Mouse (Mus musculus) embryonic stem cell, embryonic (primary cell): ENCODE measurements around the gene Hist2h2ab.
"Not testable (repeated sequence)": the region's sequence is repeated elsewhere in the genome, so short reads cannot be mapped to it uniquely, and the experiment has no call there.

Experiments used
- CTCF ChIA-PET, 4 experiments: fragments of 300-600 bp in 2 of 4; fragments of 350-600 bp in 2 of 4; sonication (Branson Sonifier 250); formaldehyde crosslinking; loops; one replicate each; lab custom pipeline; 2022; ENCODE audit warnings: inconsistent platforms in 2 of 4; lab: Charles Lee
- POLR2A ChIA-PET, 4 experiments: fragments of 300-600 bp in 2 of 4; fragments of 350-600 bp in 2 of 4; sonication (Branson Sonifier 250); formaldehyde crosslinking; loops; one replicate each; lab custom pipeline; 2022; ENCODE audit warnings: antibody characterized with exemption in 4 of 4, inconsistent platforms in 1 of 4; lab: Charles Lee

The Hist2h2ab gene

DNA sequence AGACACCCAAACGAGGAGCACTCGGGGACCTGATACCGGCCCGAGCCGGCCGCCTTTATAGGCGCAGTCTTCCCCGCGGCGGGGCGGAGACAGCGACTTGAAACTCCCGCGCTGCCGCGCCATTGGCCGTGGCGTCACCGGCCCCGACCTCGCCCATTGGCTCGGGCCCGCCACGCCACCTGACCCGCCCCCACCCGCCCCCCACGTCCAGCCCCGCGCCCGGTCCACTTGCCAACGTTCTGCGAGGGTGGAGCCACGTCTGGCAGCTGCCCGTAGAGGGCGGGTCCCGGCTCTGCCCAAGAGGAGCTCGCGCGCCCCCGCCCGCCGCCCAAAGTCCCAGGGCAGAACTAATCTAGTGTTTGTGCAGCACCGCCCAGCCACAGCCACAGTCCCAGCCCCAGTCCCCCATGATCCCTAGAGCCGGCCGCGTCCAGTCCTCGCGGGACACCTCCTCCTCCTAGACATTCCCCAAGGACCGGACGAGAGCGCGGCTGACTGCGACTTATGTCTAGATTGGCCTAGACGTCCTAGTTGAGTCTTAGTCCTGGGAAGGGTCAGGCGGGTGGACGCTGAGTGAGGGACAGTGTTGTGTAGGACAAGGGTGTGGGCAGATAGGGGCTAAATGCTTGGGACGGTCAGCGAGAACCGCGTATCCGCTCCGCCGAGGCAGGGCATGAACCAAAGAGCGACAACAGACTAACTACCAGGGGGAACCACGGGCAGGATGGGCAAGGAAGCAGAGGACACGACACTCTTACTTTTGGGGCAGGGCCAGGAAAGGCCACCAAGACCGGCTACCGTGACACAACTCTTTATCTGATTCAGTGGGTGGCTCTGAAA, 19.5 kb downstream of the Hist2h2ab start, which contains the start of gene Hist2h3c2:
Hist2h3c2 (minus strand) TSS at position 174 of the 840 bp plus-strand sequence.
- CTCF ChIA-PET, result interaction anchor here in 1 of 4 experiments (1.8 kb wide), 1 partner anchor 173 kb away, joined by 7 read pairs; no protein-coding TSS in a partner anchor

DNA sequence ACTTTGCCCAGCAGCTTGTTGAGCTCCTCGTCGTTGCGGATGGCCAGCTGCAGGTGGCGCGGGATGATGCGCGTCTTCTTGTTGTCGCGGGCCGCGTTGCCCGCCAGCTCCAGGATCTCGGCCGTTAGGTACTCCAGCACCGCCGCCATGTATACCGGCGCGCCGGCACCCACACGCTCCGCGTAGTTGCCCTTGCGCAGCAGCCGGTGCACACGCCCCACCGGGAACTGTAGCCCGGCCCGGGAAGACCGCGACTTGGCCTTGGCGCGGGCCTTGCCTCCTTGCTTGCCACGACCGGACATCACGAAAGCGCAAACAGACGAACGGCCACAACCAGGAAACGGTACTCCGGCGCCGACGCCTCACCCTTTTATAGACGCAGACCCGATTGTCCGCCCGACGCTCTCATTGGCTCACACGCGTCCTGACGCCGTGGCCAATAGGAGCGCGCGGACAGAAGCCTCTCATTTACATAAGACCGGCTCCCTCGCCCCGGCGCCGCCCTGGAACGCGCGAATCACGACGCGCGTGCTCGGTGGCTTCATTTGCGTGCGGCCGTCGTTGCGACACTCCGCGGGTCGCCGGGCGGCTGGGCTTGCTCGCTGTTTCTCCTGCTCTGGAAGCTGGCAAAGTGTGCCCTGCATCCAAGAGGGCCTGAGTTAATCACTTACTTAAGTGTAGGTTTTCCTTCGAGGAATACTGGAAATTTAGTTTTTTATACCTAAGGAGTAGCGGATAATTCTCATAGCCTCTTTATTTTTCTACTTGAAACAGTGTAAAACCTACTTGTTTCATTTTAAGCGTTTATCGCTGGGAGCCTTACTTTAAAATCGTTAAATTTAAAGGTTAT, 20.5 kb downstream of the Hist2h2ab start, which contains the start of gene Hist2h2aa2:
Hist2h2aa2 (minus strand) TSS at position 328 of the 850 bp plus-strand sequence.
- CTCF ChIA-PET, result not testable (repeated sequence)
- POLR2A ChIA-PET, result interaction anchor here (0.6 to 6.2 kb wide), 20 partner anchors 11 to 289 kb away, joined by 3 to 149 read pairs (median 6); partner anchors contain the start of genes Hist2h2bb (in 4 of the 4), Hist2h4 (in 4 of the 4), Bola1 (in 2 of the 4) and Hist2h2ab (in 2 of the 4)

More for the DNA sequence above, 19.5 kb downstream of the Hist2h2ab start, which contains the start of gene Hist2h3c2:
- POLR2A ChIA-PET, result interaction anchor here (0.9 to 12.2 kb wide), 25 partner anchors 14 to 288 kb away, joined by 3 to 457 read pairs (median 16); partner anchors contain the start of genes Bola1 (in 4 of the 4), Hist2h2ab (in 4 of the 4), Hist2h2ac (in 4 of the 4) and Hist2h2be (in 4 of the 4)

DNA sequence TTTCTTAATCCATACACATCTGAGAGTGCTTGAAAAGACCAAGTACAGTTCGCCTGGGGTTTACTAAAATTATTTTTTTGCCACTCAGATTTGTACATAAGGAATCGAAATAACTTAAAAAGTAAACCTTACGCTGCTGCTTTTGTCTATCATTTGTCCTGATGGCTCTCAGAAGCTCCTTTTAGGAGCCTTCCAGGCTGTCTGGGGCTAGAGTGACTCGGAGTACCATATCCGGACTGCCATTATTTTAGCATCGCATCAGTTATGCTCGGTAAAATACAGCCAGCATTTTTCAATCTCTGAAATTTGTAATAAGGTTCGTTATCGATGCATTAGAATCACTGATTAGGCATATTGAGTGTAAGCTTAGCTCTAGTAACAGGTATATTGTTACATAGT, 21.1 kb downstream of the Hist2h2ab start:
- CTCF ChIA-PET, result no interaction called here
- POLR2A ChIA-PET, result interaction anchor here (0.6 to 6.2 kb wide), 23 partner anchors 10 to 290 kb away, joined by 3 to 149 read pairs (median 7); partner anchors contain the start of genes Hist2h2bb (in 4 of the 4), Hist2h4 (in 4 of the 4), Bola1 (in 2 of the 4) and Hist2h2ab (in 2 of the 4)

DNA sequence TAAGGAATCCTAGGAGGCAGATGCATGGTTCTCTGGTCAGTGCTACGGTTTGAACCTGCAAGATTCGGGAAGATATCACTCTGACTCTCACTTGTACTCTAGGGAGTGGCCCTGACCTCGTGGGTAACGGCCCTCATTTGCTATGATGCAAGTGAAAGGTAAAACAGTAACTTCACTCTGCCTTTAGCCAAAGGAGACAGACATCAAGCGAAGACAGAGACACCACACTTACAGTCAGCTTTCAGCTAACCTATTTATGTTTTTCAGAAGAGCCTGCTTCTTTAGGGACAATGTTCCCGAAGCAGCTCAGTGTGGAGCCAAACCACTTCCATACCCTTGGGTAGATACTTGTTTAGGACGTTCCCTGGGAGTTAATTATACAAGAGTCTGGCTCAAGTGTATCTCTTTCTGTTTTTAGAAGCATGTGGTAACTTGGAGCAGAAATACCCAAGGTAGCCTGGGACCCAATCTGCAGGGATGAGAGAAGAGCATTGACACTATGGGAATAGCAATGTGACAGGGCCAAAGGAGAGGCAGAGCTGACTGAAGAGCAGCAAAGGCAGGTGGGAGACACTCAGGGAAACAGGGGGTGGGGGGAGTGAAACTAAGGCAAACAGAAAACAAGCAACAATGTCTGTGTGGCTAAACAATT, 24.4 kb downstream of the Hist2h2ab start:
- POLR2A ChIA-PET, result interaction anchor here in 3 of 4 experiments (0.6 to 6.2 kb wide), 48 partner anchors 10 to 432 kb away, joined by 3 to 149 read pairs (median 4); partner anchors contain the start of genes Bola1 (in 3 of the 3), Hist2h2ab (in 3 of the 3), Hist2h2ac (in 3 of the 3) and Hist2h2bb (in 3 of the 3)
- CTCF ChIA-PET, result no interaction called here

DNA sequence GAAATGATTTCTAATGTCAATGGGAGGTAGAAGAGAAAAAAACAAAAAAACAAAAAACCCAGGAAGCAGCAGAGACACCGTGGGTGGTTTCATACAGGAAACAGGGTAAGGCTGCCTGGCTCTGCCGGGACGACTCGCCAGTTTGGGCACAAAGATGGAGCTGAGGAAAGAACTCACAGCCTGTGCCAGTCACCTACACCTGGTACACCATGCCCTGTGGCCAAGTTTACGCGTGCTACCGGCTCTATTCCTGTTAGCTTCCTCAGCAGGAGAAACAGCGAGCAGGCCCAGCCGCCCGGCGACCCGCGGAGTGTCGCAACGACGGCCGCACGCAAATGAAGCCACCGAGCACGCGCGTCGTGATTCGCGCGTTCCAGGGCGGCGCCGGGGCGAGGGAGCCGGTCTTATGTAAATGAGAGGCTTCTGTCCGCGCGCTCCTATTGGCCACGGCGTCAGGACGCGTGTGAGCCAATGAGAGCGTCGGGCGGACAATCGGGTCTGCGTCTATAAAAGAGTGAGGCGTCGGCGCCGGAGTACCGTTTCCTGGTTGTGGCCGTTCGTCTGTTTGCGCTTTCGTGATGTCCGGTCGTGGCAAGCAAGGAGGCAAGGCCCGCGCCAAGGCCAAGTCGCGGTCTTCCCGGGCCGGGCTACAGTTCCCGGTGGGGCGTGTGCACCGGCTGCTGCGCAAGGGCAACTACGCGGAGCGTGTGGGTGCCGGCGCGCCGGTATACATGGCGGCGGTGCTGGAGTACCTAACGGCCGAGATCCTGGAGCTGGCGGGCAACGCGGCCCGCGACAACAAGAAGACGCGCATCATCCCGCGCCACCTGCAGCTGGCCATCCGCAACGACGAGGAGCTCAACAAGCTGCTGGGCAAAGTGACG, 25.6 kb downstream of the Hist2h2ab start, which contains the start of gene Hist2h2aa1:
Hist2h2aa1 (plus strand) TSS at position 495 of the 884 bp plus-strand sequence.
- POLR2A ChIA-PET, result interaction anchor here in 3 of 4 experiments (0.6 to 6.2 kb wide), 34 partner anchors 9 to 371 kb away, joined by 3 to 149 read pairs (median 3); partner anchors contain the start of genes Bola1 (in 3 of the 3), Hist2h2ab (in 3 of the 3), Hist2h2ac (in 3 of the 3) and Hist2h2bb (in 3 of the 3)
- CTCF ChIA-PET, result not testable (repeated sequence)

DNA sequence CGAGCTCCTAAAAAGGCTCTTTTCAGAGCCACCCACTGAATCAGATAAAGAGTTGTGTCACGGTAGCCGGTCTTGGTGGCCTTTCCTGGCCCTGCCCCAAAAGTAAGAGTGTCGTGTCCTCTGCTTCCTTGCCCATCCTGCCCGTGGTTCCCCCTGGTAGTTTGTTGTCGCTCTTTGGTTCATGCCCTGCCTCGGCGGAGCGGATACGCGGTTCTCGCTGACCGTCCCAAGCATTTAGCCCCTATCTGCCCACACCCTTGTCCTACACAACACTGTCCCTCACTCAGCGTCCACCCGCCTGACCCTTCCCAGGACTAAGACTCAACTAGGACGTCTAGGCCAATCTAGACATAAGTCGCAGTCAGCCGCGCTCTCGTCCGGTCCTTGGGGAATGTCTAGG, 26.4 kb downstream of the Hist2h2ab start:
- POLR2A ChIA-PET, CTCF ChIA-PET: not testable (repeated sequence)

DNA sequence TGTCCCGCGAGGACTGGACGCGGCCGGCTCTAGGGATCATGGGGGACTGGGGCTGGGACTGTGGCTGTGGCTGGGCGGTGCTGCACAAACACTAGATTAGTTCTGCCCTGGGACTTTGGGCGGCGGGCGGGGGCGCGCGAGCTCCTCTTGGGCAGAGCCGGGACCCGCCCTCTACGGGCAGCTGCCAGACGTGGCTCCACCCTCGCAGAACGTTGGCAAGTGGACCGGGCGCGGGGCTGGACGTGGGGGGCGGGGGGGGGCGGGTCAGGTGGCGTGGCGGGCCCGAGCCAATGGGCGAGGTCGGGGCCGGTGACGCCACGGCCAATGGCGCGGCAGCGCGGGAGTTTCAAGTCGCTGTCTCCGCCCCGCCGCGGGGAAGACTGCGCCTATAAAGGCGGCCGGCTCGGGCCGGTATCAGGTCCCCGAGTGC, 26.8 kb downstream of the Hist2h2ab start, which contains the start of gene Hist2h3c1:
Hist2h3c1 (plus strand) TSS at position 259 of the 430 bp plus-strand sequence.
- ChIA-PET POLR2A (interaction anchor here in 3 of 4 experiments (0.6 to 1.4 kb wide), 9 partner anchors 9 to 31 kb away, joined by 3 to 42 read pairs (median 7); partner anchors contain the start of genes Hist2h2bb (in 2 of the 3), Bola1 (in 1 of the 3), Hist2h2ab (in 1 of the 3) and Hist2h2ac (in 1 of the 3)), CTCF (interaction anchor here in 1 of 4 experiments (0.7 kb wide), 1 partner anchor 16 kb away, joined by 5 read pairs; no protein-coding TSS in a partner anchor)

DNA sequence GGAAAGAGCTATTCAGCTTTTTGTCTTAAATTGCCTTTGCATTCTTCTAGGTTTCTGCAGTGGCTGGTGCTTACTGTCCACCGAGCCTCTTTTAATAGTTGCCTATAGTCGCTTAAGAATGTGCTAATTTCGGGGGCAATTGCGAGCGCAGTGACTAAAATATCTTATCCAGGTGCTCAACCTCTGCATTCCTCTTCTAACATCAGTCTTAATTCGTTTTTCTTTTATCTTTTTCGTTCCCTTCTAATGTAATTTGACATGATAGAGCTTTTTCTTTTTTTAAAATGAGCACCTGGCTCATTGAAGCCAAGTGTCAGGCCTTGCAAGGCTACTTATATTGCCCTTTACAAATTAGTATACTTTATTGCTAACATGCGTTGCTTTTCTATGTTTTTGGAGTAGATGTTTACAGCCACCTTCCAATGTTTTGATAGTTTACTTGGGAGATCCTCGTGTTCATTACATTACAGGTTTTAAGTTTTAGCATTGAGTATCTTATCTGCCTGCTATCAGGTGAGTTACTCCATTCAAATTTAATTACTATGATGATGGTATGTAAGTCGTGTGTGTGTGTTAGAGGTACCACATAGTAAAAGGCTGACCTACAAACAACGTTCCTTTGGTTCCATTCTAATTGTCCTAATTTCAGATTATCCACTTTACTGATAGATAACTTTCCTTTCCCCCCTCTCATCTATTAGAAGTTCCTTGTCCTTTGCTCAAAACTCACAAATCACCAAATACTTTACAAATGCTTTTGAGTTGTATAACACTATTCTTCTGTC, 27.9 kb downstream of the Hist2h2ab start:
- CTCF ChIA-PET, result interaction anchor here in 3 of 4 experiments (0.7 to 1.3 kb wide), 3 partner anchors 15 to 30 kb away, joined by 3 to 5 read pairs (median 3); partner anchors contain the start of gene Hist2h4 (in 1 of the 3)
- POLR2A ChIA-PET, result interaction anchor here (0.6 to 1.4 kb wide), 26 partner anchors 8 to 166 kb away, joined by 3 to 42 read pairs (median 4); partner anchors contain the start of genes Hist2h2bb (in 4 of the 4), Hist2h2ac (in 3 of the 4), Hist2h3b (in 3 of the 4) and Bola1 (in 2 of the 4)

DNA sequence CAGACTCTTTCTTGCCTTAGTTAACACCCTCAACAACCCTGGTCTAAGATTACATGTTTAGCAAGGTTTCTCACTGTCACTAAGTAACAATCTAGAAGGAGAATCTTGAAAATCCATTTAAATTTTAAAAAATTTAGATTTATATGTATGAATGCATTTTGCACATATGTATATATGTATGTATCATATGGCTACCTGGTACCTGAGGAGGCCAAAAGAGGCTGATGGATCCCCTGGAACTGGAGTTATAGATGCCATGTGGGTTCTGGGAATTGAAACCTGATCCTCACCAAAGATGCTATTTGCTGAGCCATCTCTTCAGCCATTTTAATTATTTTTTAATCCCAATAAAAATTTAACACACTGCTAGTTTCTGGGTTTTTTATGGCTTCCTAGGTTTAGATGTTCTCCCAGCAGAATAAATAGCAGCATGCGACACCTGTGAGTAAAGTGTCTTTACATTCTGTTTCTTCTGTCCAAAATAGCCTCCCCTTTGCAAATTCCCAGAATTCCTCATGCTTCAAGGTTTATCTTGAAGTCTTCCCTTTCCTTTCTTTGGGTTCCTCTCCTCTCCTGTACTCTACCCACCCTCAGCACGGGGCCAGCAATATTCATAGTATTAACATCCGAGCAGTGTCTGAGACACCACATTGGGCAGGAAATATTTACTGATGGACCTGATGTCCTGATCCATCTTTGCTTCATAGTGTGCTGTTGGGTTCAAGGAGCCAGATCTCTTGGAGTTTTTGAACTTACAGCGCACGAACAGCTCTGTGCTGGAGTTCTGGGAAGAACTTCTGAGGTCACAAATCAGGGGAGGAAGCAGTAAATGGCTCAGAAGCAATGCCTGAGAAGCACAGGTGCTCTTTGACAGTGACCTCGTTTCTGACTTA, 28.7 kb downstream of the Hist2h2ab start:
- ChIA-PET POLR2A (interaction anchor here (0.7 to 12.7 kb wide), 19 partner anchors 10 to 123 kb away, joined by 3 to 151 read pairs (median 4); partner anchors contain the start of genes Hist2h4 (in 3 of the 4), Hist2h2bb (in 2 of the 4), Hist2h3b (in 2 of the 4) and Bola1 (in 1 of the 4)), CTCF (interaction anchor here in 1 of 4 experiments (0.6 kb wide), 1 partner anchor 14 kb away, joined by 4 read pairs; no protein-coding TSS in a partner anchor)

DNA sequence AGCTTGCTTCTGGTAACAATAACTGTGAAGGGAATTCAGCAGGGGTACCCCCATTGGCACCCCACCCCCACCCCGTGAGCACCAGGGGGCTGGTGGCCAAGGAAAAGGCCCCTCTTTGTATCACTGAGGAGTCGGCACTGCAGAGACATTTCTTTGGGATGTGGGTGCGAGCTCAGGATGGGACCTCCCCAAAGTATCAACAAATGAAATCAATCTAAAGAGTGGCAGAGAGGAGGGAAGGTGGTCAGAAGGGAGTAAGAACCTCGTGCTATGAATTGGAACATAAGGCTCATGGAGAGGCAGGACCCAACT, 29.3 kb downstream of the Hist2h2ab start:
- ChIA-PET CTCF (interaction anchor here in 1 of 4 experiments (0.6 kb wide), 1 partner anchor 13 kb away, joined by 4 read pairs; no protein-coding TSS in a partner anchor), POLR2A (interaction anchor here (0.7 to 12.7 kb wide), 19 partner anchors 9 to 124 kb away, joined by 3 to 151 read pairs (median 4); partner anchors contain the start of genes Hist2h4 (in 3 of the 4), Hist2h2bb (in 2 of the 4), Hist2h3b (in 2 of the 4) and Bola1 (in 1 of the 4))

DNA sequence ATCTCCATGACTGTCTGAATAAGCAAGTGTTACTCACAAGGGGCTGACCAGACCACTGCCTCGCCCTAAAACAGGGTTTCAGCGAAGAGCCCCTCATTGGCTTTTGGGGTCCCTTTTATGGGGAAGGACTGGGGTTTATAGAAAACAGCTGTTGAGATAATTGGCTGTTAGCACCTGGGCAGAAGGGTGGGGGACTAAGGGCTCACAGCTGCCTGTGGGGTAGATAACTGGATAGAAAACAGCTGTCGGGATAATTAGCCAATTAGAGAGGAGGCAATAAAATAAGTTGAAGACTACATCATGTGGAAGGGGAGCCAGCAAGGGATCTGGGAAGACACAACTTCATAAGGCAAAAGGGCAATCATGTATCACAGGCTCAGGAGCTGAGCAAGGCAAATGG, 31.2 kb downstream of the Hist2h2ab start:
- ChIA-PET POLR2A (interaction anchor here (0.6 to 12.7 kb wide), 25 partner anchors 9 to 582 kb away, joined by 3 to 151 read pairs (median 6); partner anchors contain the start of genes Hist2h4 (in 3 of the 4), Bola1 (in 2 of the 4), Hist2h2ab (in 2 of the 4) and Hist2h2ac (in 2 of the 4)), CTCF (no interaction called here)

DNA sequence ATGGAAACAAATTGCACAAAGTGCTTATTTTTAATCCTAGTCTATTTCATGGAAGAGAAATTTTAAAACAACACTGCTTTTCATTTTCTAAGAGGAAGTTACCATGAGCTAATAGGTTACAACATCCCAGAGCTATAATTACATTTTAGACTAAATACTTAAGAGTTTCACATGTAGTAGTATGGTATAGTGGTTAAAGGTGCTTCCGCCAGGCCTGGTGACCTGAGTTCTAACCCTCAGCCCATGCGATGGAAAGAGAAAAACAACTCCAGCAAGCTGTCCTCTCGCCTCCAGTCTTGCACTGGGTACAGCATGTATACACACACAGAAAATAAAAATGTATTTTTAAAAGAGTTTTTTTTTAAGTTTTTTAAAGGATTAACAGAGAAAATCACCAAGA, 32.1 kb downstream of the Hist2h2ab start:
- ChIA-PET POLR2A (interaction anchor here in 3 of 4 experiments (0.9 to 12.7 kb wide), 8 partner anchors 11 to 55 kb away, joined by 3 to 151 read pairs (median 9); partner anchors contain the start of genes Hist2h4 (in 3 of the 3), Bola1 (in 2 of the 3), Hist2h2ab (in 2 of the 3) and Hist2h2ac (in 1 of the 3)), CTCF (no interaction called here)

DNA sequence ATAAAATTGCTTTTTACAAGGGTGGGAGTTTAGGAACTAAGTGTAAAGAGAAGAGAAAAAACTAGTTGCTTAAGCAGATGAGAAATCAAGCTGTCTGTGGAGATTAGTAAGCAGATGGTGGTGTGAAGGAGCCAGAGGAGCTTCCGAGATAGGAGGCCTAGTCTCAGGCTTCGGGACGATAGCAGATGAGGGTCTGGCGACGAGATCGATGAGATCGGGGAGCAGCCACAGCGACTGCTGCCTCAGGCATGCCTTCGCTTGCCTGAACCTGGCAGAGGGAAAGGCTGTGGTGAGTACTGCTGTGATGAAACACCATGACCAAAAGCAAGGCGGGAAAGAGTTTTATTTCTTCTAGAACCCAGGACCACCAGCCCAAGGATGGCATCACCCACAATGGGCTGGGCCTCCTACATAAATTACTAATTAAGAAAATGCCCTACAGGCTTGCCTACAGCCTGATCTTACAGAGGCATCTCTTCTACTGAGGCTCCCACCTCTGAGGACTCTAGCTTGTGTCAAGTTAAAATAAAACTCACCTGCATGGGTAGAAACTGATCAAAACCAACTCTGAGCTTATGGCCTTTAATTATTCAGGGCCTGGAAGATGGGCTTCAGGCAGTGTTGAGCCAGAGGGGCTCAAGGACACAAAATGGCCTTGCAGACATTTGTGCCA, 35.2 kb downstream of the Hist2h2ab start:
- POLR2A ChIA-PET, result interaction anchor here (0.5 to 12.7 kb wide), 42 partner anchors 8 to 442 kb away, joined by 3 to 151 read pairs (median 5); partner anchors contain the start of genes Hist2h4 (in 4 of the 4), Hist2h2ac (in 3 of the 4), Hist2h2bb (in 3 of the 4) and Hist2h2be (in 3 of the 4)
- CTCF ChIA-PET, result interaction anchor here in 1 of 4 experiments (1.1 kb wide), 1 partner anchor 23 kb away, joined by 3 read pairs; no protein-coding TSS in a partner anchor
